Mouse (Mus musculus): ENCODE measurements around the gene Cts8.

Cts8 gene

GRCm38 (mm10) chr13:61255258-61255657 is at the start of gene Cts8:
Gene Cts8, minus strand, starts transcription at chr13:61255358.
- no peak for DNase-seq (ENCODE audit: low spot score)

- no peak for DNase-seq (ENCODE audit: low spot score)
Observed at GRCm38 (mm10) chr13:61288739-61289138, 33.6 kb upstream of the Cts8 start, which contains the start of gene Gm49398. Gene Gm49398, minus strand, starts transcription at chr13:61288839.

DNA sequence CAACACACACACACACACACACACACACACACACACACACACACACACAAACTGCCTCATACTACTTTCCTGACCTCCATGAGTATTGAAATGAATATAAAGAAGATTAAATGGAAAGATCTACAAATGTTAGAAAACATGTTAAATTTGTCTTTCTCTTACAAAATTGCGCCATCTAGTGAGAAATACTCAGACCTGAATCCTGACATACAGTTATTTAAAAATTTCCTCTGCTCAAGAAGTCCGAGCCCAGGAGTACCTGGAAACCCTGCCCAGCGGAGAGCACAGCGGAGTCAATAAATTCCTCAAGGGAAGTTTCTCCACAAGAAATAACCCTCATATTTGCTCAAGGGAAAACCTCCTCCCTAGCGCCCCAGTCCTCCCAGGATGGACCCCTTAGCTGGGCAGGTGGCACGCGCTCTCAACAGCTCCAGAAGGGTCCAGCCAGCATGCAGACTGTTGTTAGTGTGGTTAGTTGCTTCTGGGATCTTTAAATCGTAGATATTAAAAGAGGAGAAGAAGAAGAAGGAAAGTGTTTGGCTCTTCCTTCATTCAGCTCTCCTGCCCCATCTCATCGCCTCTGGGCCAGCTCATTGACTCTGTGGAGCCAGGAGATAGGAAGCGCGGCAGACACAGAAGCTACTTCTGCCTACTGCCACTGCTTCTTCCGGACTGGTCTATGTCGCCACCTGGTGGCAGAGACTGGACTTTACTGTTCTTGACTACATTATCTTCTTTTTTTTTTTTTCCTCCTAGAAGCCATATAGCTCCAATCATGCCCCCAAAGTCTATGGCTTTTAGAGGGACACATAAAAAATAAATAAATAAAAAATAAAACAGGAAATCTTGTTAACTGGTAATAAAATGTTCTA is 13.8 kb downstream of the Cts8 start:
- peak; percentile 74 for DNase-seq (ENCODE audit: low spot score)

- DNase-seq (ENCODE audit: low spot score), result no peak
Observed at GRCm38 (mm10) chr13:61203310-61203709, 51.8 kb downstream of the Cts8 start, which contains the start of gene Cts6. Gene Cts6, minus strand, starts transcription at chr13:61203410.
